Mouse (Mus musculus) limb, embryonic 10.5 days (tissue): Measurements from ENCODE around the gene D430041D05Rik. TPM values are rescaled to one million over a fixed set of nuclear protein-coding genes. Genes with fewer than 3 reads are reported as not detected.
"Not testable (repeated sequence)": the region's sequence is repeated elsewhere in the genome, so short reads cannot be mapped to it uniquely, and the experiment has no call there.

ENCODE experiments used
- DNase-seq: peaks from one replicate; pipeline ENCODE4 v3.0.0-alpha.2; 2017; ENCODE audit warnings: low spot score
- H3K27ac ChIP-seq: fragments of 300-500 bp; sonication (generic); 2 replicates; pipeline ENCODE4 v1.5.1; 2016; ENCODE audit warnings: mild to moderate bottlenecking
- H3K27me3 ChIP-seq: fragments of 300-500 bp; sonication (generic); 2 replicates; pipeline ENCODE4 v1.6.1; 2016; ENCODE audit warnings: low read depth, mild to moderate bottlenecking; ENCODE audit not compliant: poor library complexity, severe bottlenecking
- H3K36me3 ChIP-seq: fragments of 300-500 bp; sonication (generic); 2 replicates; pipeline ENCODE4 v1.6.1; 2016; ENCODE audit warnings: mild to moderate bottlenecking, moderate library complexity
- H3K4me1 ChIP-seq: fragments of 300-500 bp; sonication (generic); 2 replicates; pipeline ENCODE4 v1.6.1; 2016
- H3K4me3 ChIP-seq: fragments of 300-500 bp; sonication (generic); 2 replicates; pipeline ENCODE4 v1.5.1; 2016; ENCODE audit warnings: mild to moderate bottlenecking, moderate library complexity
- H3K9me3 ChIP-seq: fragments of 300-500 bp; sonication (generic); replicated peaks from 2 replicates; pipeline ENCODE4 v1.6.1; 2016; ENCODE audit warnings: mild to moderate bottlenecking
- WGBS: fragments of 180-500 bp; shearing (Covaris S2); methylation state at CpG from one replicate; pipeline ENCODE4 v1.1.7; 2016; 5-methylcytosine and 5-hydroxymethylcytosine counted together
- microRNA counts: library from miRNA; unstranded; fragments of <30 nt; microRNA quantifications from one replicate; lab custom pipeline; 2017
- microRNA-seq: library from miRNA; unstranded; fragments of <30 nt; microRNA quantifications from one replicate; pipeline ENCODE4, GENCODE M21; 2017
- polyA plus RNA-seq: library from polyadenylated mRNA; unstranded; fragments of >200 nt; fragmentation: Nextera tagmentation; extraction: Ambion mirVana; gene quantifications from 2 replicates; pipeline ENCODE4 v1.2.1, GENCODE M21; 2016

Gene D430041D05Rik
- polyA plus RNA-seq, 1 experiment from 2014 or later = 0.81 TPM

GRCm38 (mm10) chr2:104099231-104099585 is 311.6 kb downstream of the D430041D05Rik start:
- no peaks in the 10 kb centered on the region for H3K9me3 ChIP-seq
- 92% methylated on average over 2 of the region's 2 CpGs for WGBS
- peaks cover 13% of the 10 kb centered on the region for H3K4me1 ChIP-seq
- DNase-seq = no peak
- no peak overlapping the region for H3K4me3 ChIP-seq
- H3K36me3 ChIP-seq = no peaks in the 10 kb centered on the region
- no peaks in the 10 kb centered on the region for H3K27me3 ChIP-seq
- no peak overlapping the region for H3K27ac ChIP-seq

GRCm38 (mm10) chr2:104098529-104099230 is 312.1 kb downstream of the D430041D05Rik start:
- H3K27me3 ChIP-seq = no peaks in the 10 kb centered on the region
- H3K36me3 ChIP-seq = no peaks in the 10 kb centered on the region
- H3K27ac ChIP-seq = no peak overlapping the region
- 39% methylated on average over 3 of the region's 3 CpGs for WGBS
- peaks cover 13% of the 10 kb centered on the region for H3K4me1 ChIP-seq
- no peak for DNase-seq
- no peak overlapping the region for H3K4me3 ChIP-seq
- no peaks in the 10 kb centered on the region for H3K9me3 ChIP-seq

- H3K4me1 ChIP-seq = peaks cover 13% of the 10 kb centered on the region
- 94% methylated on average over 4 of the region's 4 CpGs for WGBS
- H3K4me3 ChIP-seq, DNase-seq, H3K9me3 ChIP-seq, H3K36me3 ChIP-seq, H3K27ac ChIP-seq, H3K27me3 ChIP-seq: not testable (repeated sequence)
Observed at GRCm38 (mm10) chr2:104097396-104097795, 313.4 kb downstream of the D430041D05Rik start.

- not testable (repeated sequence) for H3K9me3 ChIP-seq, H3K27me3 ChIP-seq, H3K4me3 ChIP-seq, H3K27ac ChIP-seq, H3K36me3 ChIP-seq, DNase-seq
- peaks cover 13% of the 10 kb centered on the region for H3K4me1 ChIP-seq
- WGBS = 90% methylated on average over 1 of the region's 1 CpGs
Observed at GRCm38 (mm10) chr2:104096796-104097195, 314.0 kb downstream of the D430041D05Rik start.

- H3K4me1 ChIP-seq = peaks cover 13% of the 10 kb centered on the region
- DNase-seq = no peak
- 57% methylated on average over 10 of the region's 10 CpGs for WGBS
- no peaks in the 10 kb centered on the region for H3K36me3 ChIP-seq
- H3K4me3 ChIP-seq = peak overlapping the region; percentile 54
- no peaks in the 10 kb centered on the region for H3K9me3 ChIP-seq
- H3K27ac ChIP-seq = peak overlapping the region; percentile 81
- H3K27me3 ChIP-seq = no peaks in the 10 kb centered on the region
Observed at GRCm38 (mm10) chr2:104096256-104096655, 314.6 kb downstream of the D430041D05Rik start.

- 10% methylated on average over 15 of the region's 15 CpGs for WGBS
- H3K4me3 ChIP-seq = peak within 1 kb of the TSS; percentile 54
Observed at GRCm38 (mm10) chr2:104095741-104096213, 315.0 kb downstream of the D430041D05Rik start, which contains the start of gene Cd59a. Gene Cd59a, plus strand, starts transcription at chr2:104095801.

GRCm38 (mm10) chr2:104093305-104093704 is 317.5 kb downstream of the D430041D05Rik start:
- Histone ChIP-seq H3K36me3 (no peaks in the 10 kb centered on the region), H3K4me3 (no peak overlapping the region), H3K27me3 (no peaks in the 10 kb centered on the region), H3K27ac (no peak overlapping the region), H3K9me3 (no peaks in the 10 kb centered on the region), H3K4me1 (peaks cover 13% of the 10 kb centered on the region)
- WGBS = 83% methylated on average over 2 of the region's 2 CpGs
- no peak for DNase-seq

More at GRCm38 (mm10) chr2:104095741-104096213, 315.0 kb downstream of the D430041D05Rik start, which contains the start of gene Cd59a:
- DNase-seq = peak; percentile 81
- Histone ChIP-seq H3K9me3 (no peaks in the 10 kb centered on the region), H3K36me3 (no peaks in the 10 kb centered on the region), H3K4me1 (peaks cover 13% of the 10 kb centered on the region), H3K27me3 (no peaks in the 10 kb centered on the region), H3K27ac (peak within 1 kb of the TSS; percentile 81)

MicroRNAs encoded within 50 kb of the gene (microRNA counts, 519-probe panel; counts per million panel counts)
- microRNA mmu-miR-1902 (lab: Ali Mortazavi, UCI) = 684 counts per million, percentile 72 among the panel's probes with 10 or more counts

Small RNA genes lying within 50 kb of the gene (microRNA-seq; reads per million reads assigned to microRNA genes)
- gene Mir1902 = not detected

Other genes with a start within 250 kb of the D430041D05Rik start
- 9.8 and 10.7 TPM in 2 replicates for gene Hipk3, start 83.4 kb upstream of the D430041D05Rik start, polyA plus RNA-seq
- gene Cstf3, start 179.5 kb upstream of the D430041D05Rik start, polyA plus RNA-seq = 84.5 and 95.8 TPM in 2 replicates